Mouse (Mus musculus): ENCODE measurements around the gene Gm10375.
"Not testable (repeated sequence)": the region's sequence is repeated elsewhere in the genome, so short reads cannot be mapped to it uniquely, and the experiment has no call there.

Gene Gm10375

GRCm38 (mm10) chr14:43607913-43608312, at the start of gene Gm10375:
Gene Gm10375, minus strand, starts transcription at chr14:43608013.
- in situ Hi-C loops (cut with MboI; ENCODE audit: unreplicated experiment in 2 of 2) = not testable (repeated sequence)

DNA sequence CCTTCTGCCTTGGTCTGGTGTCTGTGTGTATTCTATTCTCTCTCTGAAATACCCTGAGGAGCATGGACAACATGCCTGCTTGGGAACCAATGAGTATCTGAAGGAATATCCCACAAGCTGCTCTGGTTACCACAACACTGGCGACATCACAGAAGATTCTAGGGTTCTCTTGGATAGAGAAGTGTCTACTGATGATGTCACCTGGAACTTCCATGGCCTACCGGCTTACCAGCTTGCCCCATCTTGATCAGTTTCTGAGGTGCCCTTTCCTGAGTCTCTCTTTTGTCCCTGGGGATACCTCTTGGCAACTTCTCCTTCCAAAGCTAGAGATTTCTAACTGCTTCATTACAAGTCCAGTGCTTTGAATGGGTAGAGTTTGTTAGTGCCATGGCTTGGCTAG, 28.8 kb downstream of the Gm10375 start, which contains the start of gene Gm17654:
TSS of gene Gm17654 (minus strand) at position 101 of the 400 bp plus-strand sequence.
- in situ Hi-C loops (cut with MboI; ENCODE audit: unreplicated experiment in 2 of 2) = not testable (repeated sequence)

- in situ Hi-C loops (cut with MboI; ENCODE audit: unreplicated experiment in 2 of 2) = not testable (repeated sequence)
These were observed 29.8 kb downstream of the Gm10375 start for GRCm38 (mm10) chr14:43577969-43578368.
